Mouse (Mus musculus) ZHBTc4 (cell line): Measurements from ENCODE around the gene Pnkp.

Source experiments
- DNase-seq: peaks from one replicate; pipeline ENCODE4 v3.0.0-alpha.2; 2011; ENCODE audit warnings: low read depth, low spot score

Gene Pnkp

GRCm38 (mm10) chr7:44905430-44905829 lies 48.5 kb downstream of the Pnkp start:
- DNase-seq, result no peak

- no peak for DNase-seq
Observed at GRCm38 (mm10) chr7:44908706-44909476, 52.0 kb downstream of the Pnkp start.
